Mouse (Mus musculus): Measurements from ENCODE around the gene Megf6. TPM values are rescaled to one million over a fixed set of nuclear protein-coding genes. Genes with fewer than 3 reads are reported as not detected.

Gene Megf6
- total RNA-seq, 1 experiment: 5.6 TPM

- TF ChIP-seq ZC3H11A (IDR thresholded peaks at IDR 0.05; ENCODE audit: borderline replicate concordance, low read depth, low read length): no peak
- TF ChIP-seq HCFC1 (IDR thresholded peaks at IDR 0.05; ENCODE audit: borderline replicate concordance, insufficient read depth, low read length): no peak
- no peak for TF ChIP-seq ZNF384 (IDR thresholded peaks at IDR 0.05; ENCODE audit: low read depth, low read length)
- TF ChIP-seq CHD2 (IDR thresholded peaks at IDR 0.05; ENCODE audit: low read depth, low read length): no peak
- no peak for TF ChIP-seq MAFK (IDR thresholded peaks at IDR 0.05; ENCODE audit: insufficient read depth, low read depth, low read length)
- in situ Hi-C loops (cut with MboI; ENCODE audit: low sequenced_read_pairs in 2 of 2, unreplicated experiment in 2 of 2): no loop called here
- H3K36me3 ChIP-seq (ENCODE audit: control insufficient read depth, insufficient read depth, low read length, poor library complexity, severe bottlenecking): no peaks in the 10 kb centered on the region
These were observed 140.2 kb downstream of the Megf6 start for GRCm38 (mm10) chr4:154310576-154311262.

GRCm38 (mm10) chr4:154312143-154312812 is 141.7 kb downstream of the Megf6 start:
- Histone ChIP-seq H3K27ac (ENCODE audit: insufficient read depth, low read depth, low read length, poor library complexity, severe bottlenecking) (no peak overlapping the region), H3K9me3 (ENCODE audit: control insufficient read depth, insufficient read depth, low read depth, low read length) (no peaks in the 10 kb centered on the region), H3K9ac (ENCODE audit: insufficient read depth, low read depth, low read length, poor library complexity, severe bottlenecking) (no peak overlapping the region), H3K36me3 (ENCODE audit: control insufficient read depth, insufficient read depth, low read length, poor library complexity, severe bottlenecking) (no peaks in the 10 kb centered on the region), H3K4me1 (ENCODE audit: control insufficient read depth in 2 of 2, insufficient read depth in 2 of 2, low read length in 2 of 2, poor library complexity in 1 of 2) (no peaks in the 10 kb centered on the region), H3K4me3 (ENCODE audit: insufficient read depth in 1 of 2, low read depth in 1 of 2, low read length in 2 of 2, poor library complexity in 1 of 2, severe bottlenecking in 1 of 2) (no peak overlapping the region)
- no peak for DNase-seq (ENCODE audit: low read depth, low spot score)
- in situ Hi-C loops (cut with MboI; ENCODE audit: low sequenced_read_pairs in 2 of 2, unreplicated experiment in 2 of 2): no loop called here
- TF ChIP-seq MAFK (IDR thresholded peaks at IDR 0.05; ENCODE audit: insufficient read depth, low read depth, low read length) (no peak), HCFC1 (IDR thresholded peaks at IDR 0.05; ENCODE audit: borderline replicate concordance, insufficient read depth, low read length) (no peak), ZNF384 (IDR thresholded peaks at IDR 0.05; ENCODE audit: low read depth, low read length) (no peak)

More at GRCm38 (mm10) chr4:154310576-154311262, 140.2 kb downstream of the Megf6 start:
- no peaks in the 10 kb centered on the region for H3K9me3 ChIP-seq (ENCODE audit: control insufficient read depth, insufficient read depth, low read depth, low read length)
- no peaks in the 10 kb centered on the region for H3K4me1 ChIP-seq (ENCODE audit: control insufficient read depth in 2 of 2, insufficient read depth in 2 of 2, low read length in 2 of 2, poor library complexity in 1 of 2)
- no peak overlapping the region for H3K27ac ChIP-seq (ENCODE audit: insufficient read depth, low read depth, low read length, poor library complexity, severe bottlenecking)
- no peak overlapping the region for H3K4me3 ChIP-seq (ENCODE audit: insufficient read depth in 1 of 2, low read depth in 1 of 2, low read length in 2 of 2, poor library complexity in 1 of 2, severe bottlenecking in 1 of 2)
- no peak for DNase-seq (ENCODE audit: low read depth, low spot score)
- no peak overlapping the region for H3K9ac ChIP-seq (ENCODE audit: insufficient read depth, low read depth, low read length, poor library complexity, severe bottlenecking)

DNA sequence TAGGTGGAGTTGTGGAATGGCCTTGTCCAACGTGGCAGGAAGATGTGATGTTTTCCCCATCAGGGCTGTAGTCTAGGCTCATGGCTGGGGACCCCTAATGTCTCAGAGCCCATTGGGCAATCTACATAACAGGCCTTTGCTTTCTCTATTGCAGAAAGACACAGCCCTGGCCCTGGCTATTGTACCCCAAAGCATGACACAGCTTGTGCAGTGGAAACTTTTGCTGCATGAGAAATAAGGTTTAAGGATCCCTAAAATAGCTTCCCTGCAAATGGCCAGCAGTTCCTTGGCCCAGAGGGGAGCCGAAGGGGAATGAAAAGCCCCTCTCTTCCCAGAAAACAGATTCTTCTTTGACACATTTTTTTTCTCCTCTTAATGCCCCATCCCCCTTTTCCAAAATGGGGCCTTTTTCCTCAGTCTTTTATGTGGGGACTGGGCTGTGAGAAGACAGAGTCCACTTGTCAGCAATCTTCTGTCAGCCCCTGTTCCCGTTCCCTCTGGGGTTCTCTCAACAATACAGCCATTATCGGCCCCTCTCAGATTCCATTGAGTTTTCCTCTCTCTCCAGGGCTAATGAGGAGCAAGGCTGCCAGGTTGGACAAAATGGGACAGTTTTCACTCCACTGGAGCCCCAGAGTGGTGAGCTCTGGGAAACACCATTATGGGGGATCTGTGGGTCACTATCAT is 142.5 kb downstream of the Megf6 start:
- no peak overlapping the region for H3K9ac ChIP-seq (ENCODE audit: insufficient read depth, low read depth, low read length, poor library complexity, severe bottlenecking)
- in situ Hi-C loops (cut with MboI; ENCODE audit: low sequenced_read_pairs in 2 of 2, unreplicated experiment in 2 of 2): no loop called here
- H3K27ac ChIP-seq (ENCODE audit: insufficient read depth, low read depth, low read length, poor library complexity, severe bottlenecking): no peak overlapping the region
- H3K9me3 ChIP-seq (ENCODE audit: control insufficient read depth, insufficient read depth, low read depth, low read length): no peaks in the 10 kb centered on the region
- no peaks in the 10 kb centered on the region for H3K4me1 ChIP-seq (ENCODE audit: control insufficient read depth in 2 of 2, insufficient read depth in 2 of 2, low read length in 2 of 2, poor library complexity in 1 of 2)
- H3K36me3 ChIP-seq (ENCODE audit: control insufficient read depth, insufficient read depth, low read length, poor library complexity, severe bottlenecking): no peaks in the 10 kb centered on the region
- H3K4me3 ChIP-seq (ENCODE audit: insufficient read depth in 1 of 2, low read depth in 1 of 2, low read length in 2 of 2, poor library complexity in 1 of 2, severe bottlenecking in 1 of 2): no peak overlapping the region
- no peak for DNase-seq (ENCODE audit: low read depth, low spot score)
- TF ChIP-seq ZNF384 (IDR thresholded peaks at IDR 0.05; ENCODE audit: low read depth, low read length) (no peak), CHD2 (IDR thresholded peaks at IDR 0.05; ENCODE audit: low read depth, low read length) (no peak), ZC3H11A (IDR thresholded peaks at IDR 0.05; ENCODE audit: borderline replicate concordance, low read depth, low read length) (no peak), HCFC1 (IDR thresholded peaks at IDR 0.05; ENCODE audit: borderline replicate concordance, insufficient read depth, low read length) (no peak), MAFK (IDR thresholded peaks at IDR 0.05; ENCODE audit: insufficient read depth, low read depth, low read length) (no peak)

DNA sequence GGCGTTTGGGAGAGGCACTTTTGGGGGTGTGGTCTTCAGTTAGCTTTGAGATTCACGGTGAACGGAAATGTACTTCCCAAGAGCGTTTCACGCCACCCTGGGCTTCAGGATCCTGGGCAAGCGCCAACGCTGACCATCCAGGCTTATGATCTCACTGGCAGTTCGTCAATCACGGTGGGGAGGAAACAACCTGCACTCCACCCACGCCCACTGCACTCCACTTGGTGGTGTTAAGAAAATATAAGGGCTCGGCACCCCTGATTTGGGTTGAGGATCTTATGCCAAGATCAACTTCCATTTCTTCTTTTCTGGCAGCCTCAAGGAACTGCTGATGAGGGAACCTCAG is 143.1 kb downstream of the Megf6 start:
- no peak overlapping the region for H3K4me3 ChIP-seq (ENCODE audit: insufficient read depth in 1 of 2, low read depth in 1 of 2, low read length in 2 of 2, poor library complexity in 1 of 2, severe bottlenecking in 1 of 2)
- no peaks in the 10 kb centered on the region for H3K9me3 ChIP-seq (ENCODE audit: control insufficient read depth, insufficient read depth, low read depth, low read length)
- TF ChIP-seq ZNF384 (IDR thresholded peaks at IDR 0.05; ENCODE audit: low read depth, low read length) (no peak), HCFC1 (IDR thresholded peaks at IDR 0.05; ENCODE audit: borderline replicate concordance, insufficient read depth, low read length) (no peak), CHD2 (IDR thresholded peaks at IDR 0.05; ENCODE audit: low read depth, low read length) (no peak), ZC3H11A (IDR thresholded peaks at IDR 0.05; ENCODE audit: borderline replicate concordance, low read depth, low read length) (no peak), MAFK (IDR thresholded peaks at IDR 0.05; ENCODE audit: insufficient read depth, low read depth, low read length) (no peak)
- in situ Hi-C loops (cut with MboI; ENCODE audit: low sequenced_read_pairs in 2 of 2, unreplicated experiment in 2 of 2): no loop called here
- no peaks in the 10 kb centered on the region for H3K36me3 ChIP-seq (ENCODE audit: control insufficient read depth, insufficient read depth, low read length, poor library complexity, severe bottlenecking)
- no peak overlapping the region for H3K9ac ChIP-seq (ENCODE audit: insufficient read depth, low read depth, low read length, poor library complexity, severe bottlenecking)
- H3K27ac ChIP-seq (ENCODE audit: insufficient read depth, low read depth, low read length, poor library complexity, severe bottlenecking): no peak overlapping the region
- H3K4me1 ChIP-seq (ENCODE audit: control insufficient read depth in 2 of 2, insufficient read depth in 2 of 2, low read length in 2 of 2, poor library complexity in 1 of 2): no peaks in the 10 kb centered on the region
- no peak for DNase-seq (ENCODE audit: low read depth, low spot score)

Other genes with a start within 250 kb of the Megf6 start
- 57.5 and 71.4 TPM in 2 replicates for gene A430005L14Rik, start 213.5 kb upstream of the Megf6 start, total RNA-seq (2012; rRNA removed)
- 14.4 and 15.1 TPM in 2 replicates for gene Dffb, start 195.6 kb upstream of the Megf6 start, total RNA-seq (2012; rRNA removed)
- gene Cep104, start 195.5 kb upstream of the Megf6 start, total RNA-seq (2012; rRNA removed): 15.0 and 16.1 TPM in 2 replicates
- gene Lrrc47, start 159.0 kb upstream of the Megf6 start, total RNA-seq (2012; rRNA removed): 32.9 and 35.8 TPM in 2 replicates
- gene Smim1, start 144.5 kb upstream of the Megf6 start, total RNA-seq (2012; rRNA removed): 2.9 and 3.0 TPM in 2 replicates
- not detected in 2 replicates for gene Ccdc27, start 128.1 kb upstream of the Megf6 start, total RNA-seq (2012; rRNA removed)
- 2.6 and 4.5 TPM in 2 replicates for gene Trp73, start 30.5 kb upstream of the Megf6 start, total RNA-seq (2012; rRNA removed)
- gene Wrap73, start 28.4 kb upstream of the Megf6 start, total RNA-seq (2012; rRNA removed): 24.9 and 29.0 TPM in 2 replicates
- 64.5 and 68.1 TPM in 2 replicates for gene Tprgl, start 10.1 kb upstream of the Megf6 start, total RNA-seq (2012; rRNA removed)
- 4.2 and 6.8 TPM in 2 replicates for gene Arhgef16, start 130.9 kb downstream of the Megf6 start, total RNA-seq (2012; rRNA removed)
- not detected in 2 replicates for gene B230104I21Rik, start 165.4 kb downstream of the Megf6 start, total RNA-seq (2012; rRNA removed)